Mouse (Mus musculus): ENCODE data around the gene Gm10295.

Gm10295 gene

DNA sequence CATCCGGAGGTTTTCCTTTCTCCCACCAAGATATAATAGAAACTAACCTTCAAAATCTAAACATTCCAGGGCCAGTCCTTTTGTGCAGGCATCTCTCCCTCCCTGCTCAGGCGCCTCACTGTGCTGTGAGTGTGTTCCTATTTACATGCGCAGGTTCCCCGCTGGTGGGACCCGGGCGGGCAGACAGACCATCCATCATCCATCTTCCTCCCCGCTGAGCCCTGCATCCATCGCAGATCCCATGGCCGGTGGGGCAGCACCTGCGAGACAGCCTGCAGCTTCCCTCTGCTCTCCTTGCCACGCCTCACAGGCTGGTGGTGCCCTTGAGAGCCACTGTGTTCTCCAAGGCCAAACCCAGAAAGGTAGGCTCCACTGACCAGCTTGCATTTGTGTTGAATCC is at the start of gene Gm10295:
Gene Gm10295, minus strand, starts transcription at position 122 of the 400 bp plus-strand sequence.
- no peak for DNase-seq (ENCODE audit: low spot score)

GRCm38 (mm10) chr7:71401032-71401431 is 49.7 kb upstream of the Gm10295 start:
- DNase-seq (ENCODE audit: low spot score), result no peak

DNA sequence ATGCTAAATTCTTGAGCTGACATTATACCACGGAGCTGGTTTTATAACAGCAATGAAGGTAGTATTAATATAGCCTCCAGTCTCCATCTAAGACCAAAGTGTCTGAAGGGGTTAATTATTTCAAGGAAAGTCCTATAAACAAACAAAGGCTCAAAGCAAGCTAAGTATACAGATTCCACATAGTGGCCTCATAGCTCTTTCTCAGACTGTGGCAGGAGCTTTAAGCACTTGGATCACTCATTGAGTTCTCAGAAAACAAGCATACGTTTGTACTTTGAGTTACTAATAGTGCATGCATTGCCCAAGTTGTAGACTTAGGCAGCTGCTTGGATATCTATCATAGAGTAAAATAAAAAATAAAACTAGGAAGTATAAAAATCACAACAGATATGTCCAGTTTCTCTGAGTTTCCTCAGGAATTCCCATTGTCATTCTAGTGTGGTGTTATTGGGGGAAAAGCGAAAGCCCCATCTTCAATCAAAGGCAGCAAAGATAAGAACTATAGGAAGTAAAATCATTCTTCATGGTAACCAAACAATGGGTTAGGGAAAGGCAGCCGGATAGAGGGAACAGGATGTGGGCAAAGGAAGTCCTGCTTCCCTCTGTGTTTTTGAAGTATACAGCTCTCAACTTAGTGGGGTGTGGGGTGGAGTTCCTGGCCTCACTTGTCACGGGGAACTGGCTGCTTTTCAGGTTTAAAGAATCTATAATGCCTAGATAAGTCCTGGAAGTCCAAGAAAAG is 48.8 kb upstream of the Gm10295 start:
- DNase-seq (ENCODE audit: low spot score), result no peak

GRCm38 (mm10) chr7:71398959-71399756 is 47.9 kb upstream of the Gm10295 start:
- no peak for DNase-seq (ENCODE audit: low spot score)

DNA sequence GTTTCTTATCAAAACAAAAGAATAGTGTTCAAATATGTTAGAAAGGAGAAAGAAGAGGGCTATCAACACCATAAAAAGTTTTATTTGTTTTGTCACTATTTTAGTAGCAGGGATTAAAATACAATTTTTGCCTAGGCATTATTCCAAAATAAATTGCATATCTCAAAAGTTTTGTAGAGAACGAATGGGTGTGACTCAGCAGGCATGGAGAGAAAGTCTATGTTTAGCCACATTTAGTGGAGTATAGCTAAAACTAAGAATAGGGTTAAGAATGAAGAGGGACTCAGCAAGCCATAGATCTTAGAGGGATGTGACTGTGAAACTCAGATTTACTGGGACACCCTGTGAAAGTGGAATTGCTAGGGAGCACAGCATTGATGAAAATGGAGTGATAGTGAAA is 47.1 kb upstream of the Gm10295 start:
- DNase-seq (ENCODE audit: low spot score), result no peak

- DNase-seq (ENCODE audit: low spot score), result no peak
Observed at GRCm38 (mm10) chr7:71392795-71393341, 41.6 kb upstream of the Gm10295 start.

GRCm38 (mm10) chr7:71391333-71391732 is 40.0 kb upstream of the Gm10295 start:
- DNase-seq (ENCODE audit: low spot score), result no peak

DNA sequence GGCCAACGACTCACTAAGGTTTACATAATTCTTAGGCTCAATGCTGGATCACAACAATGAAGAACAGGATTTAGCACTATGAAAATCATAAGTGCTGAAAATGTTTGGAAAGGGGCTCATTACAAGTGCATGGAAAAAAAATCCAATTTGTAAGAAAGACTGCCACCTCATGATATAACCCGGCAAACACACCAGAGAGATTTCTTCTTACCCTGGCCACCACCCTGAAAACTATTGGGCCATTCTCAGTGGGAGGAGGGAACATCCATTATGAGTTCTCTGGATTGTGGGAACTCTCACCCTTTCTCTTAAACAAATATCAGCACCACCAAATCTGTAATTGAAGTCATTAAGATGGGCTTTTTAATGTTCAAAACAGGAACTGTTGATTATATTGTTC is 39.0 kb upstream of the Gm10295 start:
- no peak for DNase-seq (ENCODE audit: low spot score)

DNA sequence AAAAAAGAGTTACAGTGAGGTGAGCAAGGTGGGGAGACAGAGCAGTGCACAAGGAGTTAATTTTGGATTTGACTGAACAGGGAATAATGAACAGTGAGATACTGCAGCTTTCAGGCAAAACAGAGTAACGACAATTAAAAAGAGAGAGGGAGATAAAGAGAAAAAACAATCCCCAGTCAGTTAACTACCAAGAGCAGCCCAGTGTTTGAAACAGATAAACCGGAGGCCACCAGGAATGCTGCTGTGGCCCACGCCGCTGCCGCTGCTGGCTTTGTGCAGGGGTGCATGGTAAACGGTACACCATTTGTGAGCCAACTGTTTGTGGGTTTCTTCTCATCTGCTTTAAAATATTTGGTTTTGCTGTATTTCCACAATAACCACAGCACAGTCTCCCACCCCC is 34.8 kb upstream of the Gm10295 start:
- no peak for DNase-seq (ENCODE audit: low spot score)

DNA sequence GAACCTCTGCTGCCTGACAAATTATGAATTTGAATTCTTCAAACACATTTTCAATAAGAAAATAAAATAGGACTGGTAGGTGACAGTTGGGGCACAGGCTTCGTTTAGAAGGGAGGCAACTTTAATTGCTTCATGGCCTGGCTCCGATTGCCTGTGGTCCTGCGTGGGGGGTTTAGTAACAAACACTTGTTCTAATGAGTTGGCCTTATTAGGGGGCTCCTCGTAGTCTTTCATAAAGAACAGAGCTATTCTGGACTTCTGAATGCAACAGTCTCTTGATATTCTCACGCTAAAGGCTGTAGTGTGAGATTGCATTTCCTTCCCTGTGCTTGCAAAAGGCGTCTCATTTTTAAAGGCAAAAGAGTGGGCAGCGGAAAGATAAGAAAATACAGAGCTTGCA is 33.6 kb upstream of the Gm10295 start:
- DNase-seq (ENCODE audit: low spot score), result no peak

DNA sequence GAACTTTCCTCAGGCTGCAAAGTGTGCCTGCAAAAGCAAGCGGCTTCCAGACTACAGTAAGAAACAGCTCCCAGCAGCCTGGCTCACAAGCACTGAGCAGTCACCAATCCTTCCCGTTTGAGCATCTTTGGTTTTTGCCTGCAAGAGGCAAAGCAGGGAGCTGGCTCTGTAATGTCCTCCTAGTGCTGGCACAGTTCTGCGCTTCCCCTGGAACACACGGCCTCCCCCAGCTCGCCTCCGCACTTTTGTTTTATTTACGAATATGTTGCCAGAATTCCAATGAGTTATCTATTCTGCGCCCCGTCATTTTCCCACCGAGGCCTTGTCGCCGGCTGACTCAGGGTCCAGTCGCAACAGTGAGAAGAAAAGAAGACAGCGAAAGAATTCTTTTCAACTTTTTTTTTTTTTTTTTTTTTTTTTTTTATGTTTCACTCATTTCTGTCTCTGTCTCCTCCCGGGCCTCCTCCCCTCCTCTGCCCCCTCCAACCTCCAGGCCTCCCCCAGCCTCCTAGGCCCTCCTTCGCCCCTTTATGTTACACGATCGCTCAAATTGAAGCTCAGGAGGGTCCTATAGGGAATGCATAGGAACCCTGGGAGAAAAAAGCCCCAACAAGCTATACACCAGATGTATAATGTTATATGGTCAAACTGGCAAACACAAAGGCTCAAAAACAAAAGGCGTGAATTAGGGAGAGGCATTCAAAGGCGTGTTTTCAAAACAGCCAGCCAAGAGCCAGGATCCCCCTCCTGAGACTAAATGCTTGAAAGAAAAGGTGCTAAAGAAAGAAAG is 32.3 kb upstream of the Gm10295 start:
- DNase-seq (ENCODE audit: low spot score), result no peak

- DNase-seq (ENCODE audit: low spot score), result no peak
Observed at GRCm38 (mm10) chr7:71379826-71380825, 28.8 kb upstream of the Gm10295 start.

DNA sequence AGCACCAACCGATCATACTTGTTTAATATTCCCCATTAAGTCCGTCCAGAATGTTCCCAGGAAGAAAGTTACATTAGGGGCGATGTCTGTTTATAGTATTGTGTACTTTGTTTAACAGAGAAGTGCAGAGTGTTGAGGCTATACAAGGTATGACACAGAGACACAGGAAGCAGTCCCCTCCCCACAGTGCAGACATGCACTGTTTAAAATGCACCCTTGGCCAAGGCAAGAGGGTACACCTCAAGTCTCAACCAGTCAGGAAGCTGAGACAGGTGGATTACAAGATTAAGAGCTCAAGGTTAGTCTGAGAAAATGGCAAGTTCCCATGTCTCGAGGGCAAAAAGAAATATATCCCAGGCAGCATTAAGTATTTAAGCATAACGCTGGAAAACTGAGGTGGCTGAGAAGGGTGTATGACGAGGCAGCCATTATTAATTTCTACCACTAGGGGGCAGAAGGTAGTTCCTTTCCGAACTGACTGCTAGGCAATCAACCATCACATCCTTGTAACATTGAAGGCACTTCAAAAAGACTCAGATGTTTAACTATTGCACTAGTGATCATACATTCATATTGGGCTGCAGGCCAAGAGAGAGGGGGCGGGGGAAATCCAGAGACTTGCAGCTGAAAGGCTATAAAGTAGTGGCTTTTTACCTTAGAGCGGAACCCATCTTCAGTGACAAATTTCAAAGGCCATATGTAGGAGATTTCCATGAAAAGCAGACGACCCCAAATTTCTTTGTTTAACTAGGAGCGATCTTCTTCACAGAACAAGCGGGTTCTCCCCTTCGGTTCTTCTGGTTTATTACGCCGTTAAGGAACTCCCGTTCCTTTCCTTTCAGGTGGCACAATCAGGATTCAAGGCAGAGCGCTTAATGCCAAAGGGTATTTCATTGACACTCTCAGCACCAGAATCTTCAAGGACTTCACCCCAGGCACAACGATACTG is 27.8 kb upstream of the Gm10295 start:
- DNase-seq (ENCODE audit: low spot score), result peak; percentile 1

GRCm38 (mm10) chr7:71377983-71378382 is 26.7 kb upstream of the Gm10295 start:
- no peak for DNase-seq (ENCODE audit: low spot score)

GRCm38 (mm10) chr7:71374059-71374458 is 22.8 kb upstream of the Gm10295 start:
- DNase-seq (ENCODE audit: low spot score), result no peak

- DNase-seq (ENCODE audit: low spot score), result no peak
Observed at GRCm38 (mm10) chr7:71371916-71372315, 20.6 kb upstream of the Gm10295 start.

DNA sequence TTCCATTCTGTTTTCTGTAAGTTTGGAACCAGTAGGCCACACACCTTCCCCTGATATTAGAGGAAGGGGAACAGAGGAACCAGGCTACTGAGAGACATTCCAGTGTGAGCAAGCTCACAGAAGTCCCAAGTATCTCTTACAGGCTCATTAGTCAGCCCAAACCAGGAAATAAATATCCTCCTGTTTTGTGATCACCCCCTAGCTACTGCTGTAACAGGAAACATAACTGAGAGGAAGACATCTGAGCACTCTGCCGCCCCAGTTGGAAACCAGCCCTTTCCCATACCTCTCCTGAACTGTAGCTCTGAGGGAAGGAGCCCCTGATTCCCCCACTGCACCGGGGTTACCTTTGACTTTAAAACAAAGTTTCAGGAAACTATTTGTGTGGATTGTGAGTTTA is 19.5 kb upstream of the Gm10295 start:
- DNase-seq (ENCODE audit: low spot score), result no peak

DNA sequence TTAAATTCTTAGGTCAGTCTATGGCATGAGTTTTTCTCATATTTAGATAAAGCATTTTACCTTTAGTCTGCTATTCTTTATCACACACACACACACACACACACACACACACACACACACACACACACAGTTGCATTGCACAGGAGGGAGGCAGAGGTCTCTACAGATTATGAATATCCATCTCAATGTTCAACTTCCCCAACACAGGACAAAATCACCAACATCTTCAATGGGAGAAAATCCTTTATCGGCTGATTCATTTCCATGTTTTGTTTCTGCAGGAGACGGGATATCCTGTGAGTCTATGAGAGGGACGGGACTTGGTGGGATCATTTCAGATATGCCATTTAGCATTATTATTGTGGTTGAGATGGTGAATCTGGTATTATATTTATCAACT is 18.8 kb upstream of the Gm10295 start:
- no peak for DNase-seq (ENCODE audit: low spot score)

DNA sequence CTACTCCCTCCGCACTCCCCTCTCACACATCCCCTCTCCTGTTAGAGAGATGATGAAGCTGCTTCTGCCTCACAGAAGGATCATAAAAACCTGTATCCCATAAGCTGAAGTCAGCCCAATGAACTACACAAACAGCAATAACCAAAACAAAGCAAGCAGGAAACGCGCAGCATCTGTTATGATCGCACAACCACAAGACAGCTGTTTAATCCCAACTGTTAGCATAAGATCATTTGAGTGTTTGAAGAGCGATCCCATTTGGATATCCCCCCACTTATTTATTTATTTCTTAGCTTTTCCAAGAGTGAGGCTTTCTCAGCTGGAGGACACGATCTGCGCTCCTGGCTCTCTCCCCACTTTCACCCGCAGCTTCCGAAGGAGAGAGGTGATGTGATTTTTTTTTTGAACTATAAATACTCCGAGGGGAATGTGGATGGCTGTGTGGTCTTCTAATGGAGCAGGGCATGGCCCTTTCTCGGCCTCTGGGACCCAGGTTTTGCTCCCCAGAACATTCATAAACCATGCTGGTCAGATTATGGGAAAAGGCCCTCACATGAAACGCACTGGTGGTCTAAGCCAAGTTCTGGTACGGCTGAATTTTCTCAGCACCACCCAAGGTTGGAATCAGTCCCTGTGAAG is 17.4 kb upstream of the Gm10295 start:
- no peak for DNase-seq (ENCODE audit: low spot score)

All from spleen, adult 12 weeks (tissue).